ENCODE assay signal across 8 mouse cellular contexts in genomic region chr3:127407868-127408574, GRCm38 (mm10).
DNase-seq lines count a peak whose midpoint lies in the region; ATAC-seq and TF ChIP-seq lines count a peak whose summit lies in the region.

No protein-coding gene starts in this region.

- WGBS in kidney, embryonic 16.5 days, result 8% methylated on average over 9 of the region's 9 CpGs
- WGBS in kidney, adult 2 months, result 9% methylated on average over 9 of the region's 9 CpGs
- 7% methylated on average over 9 of the region's 9 CpGs for WGBS in intestine, embryonic 14.5 days

- H3K4me3 ChIP-seq in kidney, embryonic 16.5 days (ENCODE audit: low read length), result peak overlapping the region; percentile 58
- H3K4me3 ChIP-seq in kidney, adult 2 months (ENCODE audit: insufficient read depth, low read depth, low read length), result no peak overlapping the region
- H3K4me3 ChIP-seq in intestine, embryonic 14.5 days (ENCODE audit: low read depth, low read length), result peak overlapping the region; percentile 55
- peak overlapping the region; percentile 79 for H3K4me3 ChIP-seq in myocyte

- peak overlapping the region; percentile 81 for H3K4me2 ChIP-seq in kidney, embryonic 16.5 days (replicated peaks; ENCODE audit: low read depth, low read length)
- peak overlapping the region; percentile 91 for H3K4me2 ChIP-seq in intestine, embryonic 14.5 days (ENCODE audit: low read length)
- peak overlapping the region; percentile 89 for H3K4me2 ChIP-seq in myocyte (ENCODE audit: low read depth)

- peak overlapping the region; percentile 9 for H3ac ChIP-seq in myocyte (ENCODE audit: control insufficient read depth, insufficient read length)

- no peak overlapping the region for H3K27ac ChIP-seq in kidney, embryonic 16.5 days (ENCODE audit: low read length)
- no peak overlapping the region for H3K27ac ChIP-seq in kidney, adult 2 months (ENCODE audit: insufficient read depth, low read depth, low read length)
- H3K27ac ChIP-seq in intestine, embryonic 14.5 days (ENCODE audit: low read depth), result peak overlapping the region; percentile 75

- H3K27me3 ChIP-seq in kidney, embryonic 16.5 days (ENCODE audit: insufficient read depth, low read length), result no peaks in the 10 kb centered on the region
- no peaks in the 10 kb centered on the region for H3K27me3 ChIP-seq in kidney, adult 2 months (replicated peaks; ENCODE audit: control insufficient read depth, insufficient read depth, low read length)
- no peaks in the 10 kb centered on the region for H3K27me3 ChIP-seq in intestine, embryonic 14.5 days (replicated peaks; ENCODE audit: control insufficient read depth, insufficient read depth, low read length)
- H3K27me3 ChIP-seq in myocyte (ENCODE audit: control insufficient read depth, insufficient read depth, insufficient read length), result no peaks in the 10 kb centered on the region

- H3K9ac ChIP-seq in kidney, embryonic 16.5 days (replicated peaks; ENCODE audit: low read length), result peak overlapping the region; percentile 66
- H3K9ac ChIP-seq in intestine, embryonic 14.5 days (ENCODE audit: low read length), result peak overlapping the region; percentile 57

- peaks cover 24% of the 10 kb centered on the region for H3K79me2 ChIP-seq in myocyte (ENCODE audit: control insufficient read depth, insufficient read depth)

- H3K9me3 ChIP-seq in kidney, embryonic 16.5 days (ENCODE audit: low read length), result no peaks in the 10 kb centered on the region
- no peaks in the 10 kb centered on the region for H3K9me3 ChIP-seq in intestine, embryonic 14.5 days (ENCODE audit: control insufficient read depth, low read length)

- 0 out of 2 replicates have a peak, but pooled peaks have one; percentile 16 for ATAC-seq in kidney, embryonic 16.5 days (ENCODE audit: low FRiP score, low TSS enrichment)
- peak; percentile 1; the same call in 1 of the 2 replicates for ATAC-seq in intestine, embryonic 14.5 days (replicated peaks; ENCODE audit: low FRiP score, low TSS enrichment, low read depth)

- H3K36me3 ChIP-seq in kidney, embryonic 16.5 days (ENCODE audit: insufficient read depth, low read length), result no peaks in the 10 kb centered on the region
- no peaks in the 10 kb centered on the region for H3K36me3 ChIP-seq in kidney, adult 2 months (ENCODE audit: control insufficient read depth, insufficient read depth, low read length)
- H3K36me3 ChIP-seq in intestine, embryonic 14.5 days (ENCODE audit: control insufficient read depth, insufficient read depth, low read length), result no peaks in the 10 kb centered on the region
- no peaks in the 10 kb centered on the region for H3K36me3 ChIP-seq in myocyte (ENCODE audit: control insufficient read depth, insufficient read depth)

- no peak for TF ChIP-seq POLR2A in kidney, adult 2 months (IDR thresholded peaks at IDR 0.05; ENCODE audit: low read depth, low read length)
- no peak for TF ChIP-seq POLR2A in myocyte (IDR thresholded peaks at IDR 0.05; ENCODE audit: insufficient read length, low read depth)

- no peak for DNase-seq in kidney, adult 2 months
- peak; percentile 44 for DNase-seq in embryo, embryonic 10.5 days (ENCODE audit: low spot score)
- peak; percentile 61 for DNase-seq in intestine, embryonic 14.5 days (ENCODE audit: low spot score)
- no peak for DNase-seq in urinary bladder, postnatal 25 days (ENCODE audit: low spot score)
- DNase-seq in left cerebral cortex, postnatal 10 days (ENCODE audit: extremely low spot score in 1 of 2, low spot score in 2 of 2), result no peak
- DNase-seq in spleen, postnatal 4 days (ENCODE audit: low spot score in 2 of 2), result no peak

- no peak for TF ChIP-seq CTCF in kidney, adult 2 months (conservative IDR thresholded peaks at IDR 0.05; ENCODE audit: insufficient read depth, insufficient read length, low read depth, low read length)

- H3K4me1 ChIP-seq in kidney, embryonic 16.5 days (ENCODE audit: insufficient read depth, low read length), result peaks cover 11% of the 10 kb centered on the region
- H3K4me1 ChIP-seq in kidney, adult 2 months (ENCODE audit: control insufficient read depth, insufficient read depth, low read length), result no peaks in the 10 kb centered on the region
- peaks cover 8% of the 10 kb centered on the region for H3K4me1 ChIP-seq in intestine, embryonic 14.5 days (replicated peaks; ENCODE audit: control insufficient read depth, insufficient read depth, low read length)

- intact Hi-C loops in left cerebral cortex, postnatal 10 days (cut with DNase I), result no loop called here

TF ChIP-seq in myocyte, 11 proteins besides CTCF, POLR2A, EP300 and RAD21:
- TF ChIP-seq REST (IDR thresholded peaks at IDR 0.05; ENCODE audit: insufficient read depth, insufficient read length) (no peak), POLR2AphosphoS2 (IDR thresholded peaks at IDR 0.05; ENCODE audit: insufficient read length, low read depth) (no peak), TCF12 (IDR thresholded peaks at IDR 0.05; ENCODE audit: insufficient read depth, poor library complexity, severe bottlenecking) (no peak), CEBPB (IDR thresholded peaks at IDR 0.05; ENCODE audit: insufficient read depth, poor library complexity, severe bottlenecking) (no peak), USF1 (IDR thresholded peaks at IDR 0.05; ENCODE audit: low read depth) (no peak), SRF (IDR thresholded peaks at IDR 0.05; ENCODE audit: control insufficient read depth, insufficient read length, low read depth) (no peak), E2F4 (IDR thresholded peaks at IDR 0.05; ENCODE audit: insufficient read depth) (no peak), MAX (IDR thresholded peaks at IDR 0.05; ENCODE audit: low read depth) (no peak), MYOD1 (IDR thresholded peaks at IDR 0.05; ENCODE audit: control insufficient read depth in 1 of 3, insufficient read length in 2 of 3, low read depth in 2 of 3) (no peak), MYOG (IDR thresholded peaks at IDR 0.05; ENCODE audit: control insufficient read depth in 1 of 3, insufficient read depth in 1 of 3, insufficient read length in 2 of 3, low read depth in 2 of 3) (no peak)

Comparison
In these comparisons a context has a peak if more than half of its experiments do, and no peak if none do; other contexts are left out.
1. DNase-seq: peak in embryo, embryonic 10.5 days (single experiment) and intestine, embryonic 14.5 days (single experiment); none in kidney, adult 2 months (single experiment), urinary bladder, postnatal 25 days (single experiment), left cerebral cortex, postnatal 10 days (0 of 2) and spleen, postnatal 4 days (0 of 2).
2. Peak in every context shown above with its lines, with median percentiles within 50 percentile points of each other: H3K4me2 ChIP-seq.